Mouse (Mus musculus) limb, embryonic 15.5 days (tissue): ENCODE measurements around the gene Pgam2. TPM values are rescaled to one million over a fixed set of nuclear protein-coding genes. Genes with fewer than 3 reads are reported as not detected.

Experiments
- polyA plus RNA-seq: library from polyadenylated mRNA; unstranded; fragments of >200 nt; fragmentation: Nextera tagmentation; extraction: Ambion mirVana; gene quantifications from 2 replicates; pipeline ENCODE4 v1.2.1, GENCODE M21; 2015

The Pgam2 gene
- polyA plus RNA-seq, 1 experiment from 2014 or later = 68.7 TPM

Other genes with a start within 250 kb of the Pgam2 start
- not detected in 2 replicates for gene Ankrd36, start 234.0 kb downstream of the Pgam2 start, polyA plus RNA-seq
- 164 and 170 TPM in 2 replicates for gene Mrps24, start 88.1 kb downstream of the Pgam2 start, polyA plus RNA-seq
- 28.5 and 29.1 TPM in 2 replicates for gene Urgcp, start 41.4 kb downstream of the Pgam2 start, polyA plus RNA-seq
- gene Dbnl, start 15.2 kb downstream of the Pgam2 start, polyA plus RNA-seq = 143 and 152 TPM in 2 replicates
- gene Polm, start 34.3 kb upstream of the Pgam2 start, polyA plus RNA-seq = 10.4 and 11.6 TPM in 2 replicates
- 78.4 and 83.4 TPM in 2 replicates for gene Aebp1, start 58.2 kb upstream of the Pgam2 start, polyA plus RNA-seq
- gene Pold2, start 74.6 kb upstream of the Pgam2 start, polyA plus RNA-seq = 116 and 118 TPM in 2 replicates
- gene Myl7, start 95.0 kb upstream of the Pgam2 start, polyA plus RNA-seq = 3.7 and 6.2 TPM in 2 replicates
- gene Gck, start 146.3 kb upstream of the Pgam2 start, polyA plus RNA-seq = 1.1 and 1.3 TPM in 2 replicates
- gene Ykt6, start 152.0 kb upstream of the Pgam2 start, polyA plus RNA-seq = 67.4 and 77.4 TPM in 2 replicates